Mouse (Mus musculus) limb, embryonic 11.5 days (tissue): Measurements from ENCODE around the gene Crcp. TPM values are rescaled to one million over a fixed set of nuclear protein-coding genes. Genes with fewer than 3 reads are reported as not detected.

Source experiments
- ATAC-seq: fragments of 200-750 bp; cut with Nextera tagmentation; 2 replicates; pipeline ENCODE4 v1.8.0; 2017; ENCODE audit warnings: low read depth; ENCODE audit not compliant: insufficient number of reproducible peaks, low FRiP score, low TSS enrichment
- DNase-seq: peaks from one replicate; pipeline ENCODE4 v3.0.0-alpha.2; 2015; ENCODE audit warnings: low spot score
- H3K27ac ChIP-seq: fragments of 300-500 bp; sonication (generic); replicated peaks from 2 replicates; pipeline ENCODE4 v1.5.1; 2014; ENCODE audit warnings: low read depth, mild to moderate bottlenecking, low read length
- H3K27me3 ChIP-seq: fragments of 300-500 bp; sonication (generic); 2 replicates; pipeline ENCODE4 v1.6.1; 2014; ENCODE audit warnings: mild to moderate bottlenecking, low read length, mixed read lengths; ENCODE audit not compliant: control insufficient read depth, insufficient read depth
- H3K36me3 ChIP-seq: fragments of 300-500 bp; sonication (generic); 2 replicates; pipeline ENCODE4 v1.6.1; 2014; ENCODE audit warnings: mild to moderate bottlenecking, low read length, moderate library complexity, mixed read lengths; ENCODE audit not compliant: control insufficient read depth, insufficient read depth
- H3K4me1 ChIP-seq: fragments of 300-500 bp; sonication (generic); 2 replicates; pipeline ENCODE4 v1.6.1; 2014; ENCODE audit warnings: low read length, mixed read lengths; ENCODE audit not compliant: control insufficient read depth, insufficient read depth
- H3K4me2 ChIP-seq: fragments of 300-500 bp; sonication (generic); 2 replicates; pipeline ENCODE4 v1.6.1; 2014; ENCODE audit warnings: low read depth, mild to moderate bottlenecking, moderate library complexity; ENCODE audit not compliant: severe bottlenecking
- H3K4me3 ChIP-seq: fragments of 300-500 bp; sonication (generic); 2 replicates; pipeline ENCODE4 v1.5.1; 2014; ENCODE audit warnings: low read depth, low read length
- H3K9ac ChIP-seq: fragments of 300-500 bp; sonication (generic); 2 replicates; pipeline ENCODE4 v1.6.1; 2014; ENCODE audit warnings: mild to moderate bottlenecking, low read length
- H3K9me3 ChIP-seq: fragments of 300-500 bp; sonication (generic); 2 replicates; pipeline ENCODE4 v1.6.1; 2016; ENCODE audit warnings: low read length; ENCODE audit not compliant: control insufficient read depth
- WGBS: fragments of 180-500 bp; shearing (Covaris S2); extraction: QIAGEN DNeasy Blood & Tissue Kit; methylation state at CpG from one replicate; pipeline ENCODE4 v1.1.7; 2014; 5-methylcytosine and 5-hydroxymethylcytosine counted together
- polyA plus RNA-seq: library from polyadenylated mRNA; unstranded; fragments of >200 nt; fragmentation: Nextera tagmentation; extraction: Ambion mirVana; gene quantifications from 2 replicates; pipeline ENCODE4 v1.2.1, GENCODE M21; 2014

The Crcp gene
- polyA plus RNA-seq, 1 experiment from 2014 or later, result 29.6 TPM

- H3K36me3 ChIP-seq, result peaks cover 6% of the 10 kb centered on the region; the same call in 1 of the 2 replicates
- H3K9me3 ChIP-seq, result no peaks in the 10 kb centered on the region
- no peaks in the 10 kb centered on the region for H3K27me3 ChIP-seq
- 90% methylated on average over 4 of the region's 4 CpGs for WGBS
- no peaks in the 10 kb centered on the region for H3K4me1 ChIP-seq
- H3K4me3 ChIP-seq, result no peak overlapping the region
- H3K27ac ChIP-seq, result no peak overlapping the region
- ATAC-seq, result no peak
- H3K4me2 ChIP-seq, result no peak overlapping the region
- DNase-seq, result no peak
- H3K9ac ChIP-seq, result no peak overlapping the region
Observed at GRCm38 (mm10) chr5:130055688-130056087, 26.6 kb downstream of the Crcp start.

GRCm38 (mm10) chr5:130056303-130056702, 27.2 kb downstream of the Crcp start:
- peaks cover 6% of the 10 kb centered on the region; the same call in 1 of the 2 replicates for H3K36me3 ChIP-seq
- no peak overlapping the region for H3K9ac ChIP-seq
- no peaks in the 10 kb centered on the region for H3K4me1 ChIP-seq
- no peak overlapping the region for H3K4me3 ChIP-seq
- no peak for ATAC-seq
- 93% methylated on average over 2 of the region's 2 CpGs for WGBS
- no peak overlapping the region for H3K27ac ChIP-seq
- H3K27me3 ChIP-seq, result no peaks in the 10 kb centered on the region
- H3K9me3 ChIP-seq, result no peaks in the 10 kb centered on the region
- no peak overlapping the region for H3K4me2 ChIP-seq
- no peak for DNase-seq

GRCm38 (mm10) chr5:130059413-130060328, 30.6 kb downstream of the Crcp start:
- Histone ChIP-seq H3K4me2 (no peak overlapping the region), H3K9ac (no peak overlapping the region), H3K27ac (no peak overlapping the region), H3K27me3 (no peaks in the 10 kb centered on the region), H3K9me3 (no peaks in the 10 kb centered on the region), H3K36me3 (peaks cover 6% of the 10 kb centered on the region; the same call in 1 of the 2 replicates), H3K4me3 (no peak overlapping the region), H3K4me1 (no peaks in the 10 kb centered on the region)
- WGBS, result 84% methylated on average over 12 of the region's 12 CpGs
- no peak for ATAC-seq
- DNase-seq, result no peak

- peaks cover 6% of the 10 kb centered on the region; the same call in 1 of the 2 replicates for H3K36me3 ChIP-seq
- no peak for ATAC-seq
- H3K27me3 ChIP-seq, result no peaks in the 10 kb centered on the region
- H3K9me3 ChIP-seq, result no peaks in the 10 kb centered on the region
- no peaks in the 10 kb centered on the region for H3K4me1 ChIP-seq
- no peak overlapping the region for H3K4me3 ChIP-seq
- H3K9ac ChIP-seq, result no peak overlapping the region
- H3K4me2 ChIP-seq, result no peak overlapping the region
- no peak for DNase-seq
- H3K27ac ChIP-seq, result no peak overlapping the region
- 97% methylated on average over 4 of the region's 4 CpGs for WGBS
Observed at GRCm38 (mm10) chr5:130060329-130060665, 31.2 kb downstream of the Crcp start.

DNA sequence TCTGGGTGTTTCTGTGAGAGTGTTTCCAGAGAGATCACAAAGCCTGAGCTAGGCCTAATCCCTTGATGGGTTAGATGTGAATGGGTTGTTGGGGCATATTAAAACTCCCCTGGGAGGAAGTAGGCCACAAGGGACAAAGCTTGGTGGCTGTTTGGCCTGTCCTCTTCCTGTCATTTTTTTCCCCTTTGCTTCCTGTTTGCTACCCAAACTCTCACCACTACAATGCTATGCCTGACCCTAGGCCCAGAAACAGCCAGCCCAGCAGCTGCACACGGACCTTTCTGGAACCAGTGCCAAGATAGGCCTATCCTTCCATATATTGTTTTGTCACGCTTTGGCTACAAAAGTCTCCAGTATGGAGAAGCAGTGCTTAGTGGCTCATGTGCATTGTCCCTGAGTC, 33.0 kb downstream of the Crcp start:
- Histone ChIP-seq H3K27me3 (no peaks in the 10 kb centered on the region), H3K9me3 (no peaks in the 10 kb centered on the region), H3K9ac (no peak overlapping the region), H3K4me2 (no peak overlapping the region), H3K36me3 (peaks cover 6% of the 10 kb centered on the region; the same call in 1 of the 2 replicates), H3K4me1 (no peaks in the 10 kb centered on the region), H3K4me3 (no peak overlapping the region), H3K27ac (no peak overlapping the region)
- ATAC-seq (no peak), DNase-seq (no peak)
- WGBS, result 77% methylated on average over 2 of the region's 2 CpGs

DNA sequence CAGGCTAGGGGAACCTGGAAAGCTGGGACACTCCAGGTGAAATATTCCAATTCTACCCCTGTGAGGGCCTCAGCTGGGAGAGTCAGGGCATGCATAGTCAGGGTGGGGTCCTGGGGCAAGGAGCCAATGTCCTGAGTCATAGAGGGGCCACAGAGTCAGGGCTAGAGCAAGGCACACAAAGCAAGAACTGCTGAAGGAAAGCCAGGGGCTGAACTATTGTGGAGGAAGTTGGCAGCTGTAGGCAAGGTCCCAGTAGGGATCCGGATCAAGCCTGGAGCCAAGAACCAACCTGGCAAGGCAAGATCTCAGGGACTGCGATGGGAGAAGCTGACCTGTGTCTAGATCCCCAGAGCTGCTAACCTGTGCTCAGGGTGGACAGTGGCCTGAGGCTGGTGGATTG, 34.7 kb downstream of the Crcp start:
- ATAC-seq, result no peak
- Histone ChIP-seq H3K9me3 (no peaks in the 10 kb centered on the region), H3K4me3 (no peak overlapping the region), H3K36me3 (peaks cover 4% of the 10 kb centered on the region; the same call in 1 of the 2 replicates), H3K27ac (no peak overlapping the region), H3K9ac (no peak overlapping the region), H3K4me2 (no peak overlapping the region), H3K4me1 (no peaks in the 10 kb centered on the region), H3K27me3 (no peaks in the 10 kb centered on the region)
- no peak for DNase-seq
- 80% methylated on average over 2 of the region's 2 CpGs for WGBS

DNA sequence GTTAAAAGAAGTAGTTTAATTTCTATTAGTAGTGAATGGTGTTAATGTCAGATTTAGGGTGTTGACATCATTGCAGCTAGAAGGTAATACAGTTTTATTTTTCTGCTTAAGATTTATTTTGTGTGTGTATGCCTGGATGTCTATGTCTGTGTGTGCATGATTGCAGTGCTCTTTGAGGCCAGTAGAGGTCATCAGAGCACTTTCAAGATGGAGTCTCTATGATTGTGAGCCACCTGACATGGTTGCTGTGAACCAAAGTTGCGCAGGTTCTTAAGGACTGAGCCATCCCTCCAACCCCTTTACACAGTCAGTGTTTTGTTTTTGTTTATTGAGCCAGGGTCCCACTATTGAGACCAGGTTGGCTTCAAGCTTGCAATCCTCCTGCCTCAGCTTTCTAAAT, 36.5 kb downstream of the Crcp start:
- ATAC-seq (no peak), DNase-seq (no peak)
- H3K27me3 ChIP-seq, result no peaks in the 10 kb centered on the region
- no peak overlapping the region for H3K4me2 ChIP-seq
- no peaks in the 10 kb centered on the region for H3K36me3 ChIP-seq
- H3K4me1 ChIP-seq, result no peaks in the 10 kb centered on the region
- H3K4me3 ChIP-seq, result no peak overlapping the region
- H3K9me3 ChIP-seq, result no peaks in the 10 kb centered on the region
- no peak overlapping the region for H3K9ac ChIP-seq
- H3K27ac ChIP-seq, result no peak overlapping the region
- WGBS, result 100% methylated on average over 1 of the region's 1 CpGs

DNA sequence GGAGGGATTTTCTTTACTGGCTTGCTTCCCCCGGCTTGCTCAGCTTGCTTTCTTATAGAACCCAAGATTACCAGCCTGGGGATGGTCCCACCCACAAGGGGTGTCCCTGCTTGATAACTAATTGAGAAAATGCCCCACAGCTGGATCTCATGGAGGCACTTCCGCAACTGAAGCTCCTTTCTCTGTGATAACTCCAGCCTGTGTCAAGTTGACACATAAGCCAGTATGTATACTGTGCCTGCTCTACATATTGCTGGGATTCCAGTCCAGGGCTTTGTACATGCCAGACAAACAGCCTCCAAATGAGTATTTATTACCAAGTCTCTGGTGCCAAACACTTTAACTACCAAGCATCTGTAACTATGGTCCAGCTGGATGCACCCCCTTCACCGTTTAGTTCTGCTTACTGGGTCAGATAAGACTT, 38.8 kb downstream of the Crcp start:
- Histone ChIP-seq H3K9ac (no peak overlapping the region), H3K9me3 (no peaks in the 10 kb centered on the region), H3K4me3 (no peak overlapping the region), H3K4me2 (no peak overlapping the region), H3K27ac (no peak overlapping the region), H3K27me3 (no peaks in the 10 kb centered on the region), H3K36me3 (no peaks in the 10 kb centered on the region), H3K4me1 (no peaks in the 10 kb centered on the region)
- WGBS, result 61% methylated on average over 3 of the region's 3 CpGs
- no peak for DNase-seq
- no peak for ATAC-seq
